Mouse (Mus musculus): Measurements from ENCODE around the gene Slc11a2.
"Not testable (repeated sequence)": the region's sequence is repeated elsewhere in the genome, so short reads cannot be mapped to it uniquely, and the experiment has no call there.

The Slc11a2 gene

GRCm38 (mm10) chr15:100433234-100433633 is 8.4 kb upstream of the Slc11a2 start:
- DNase-seq (ENCODE audit: low spot score) = no peak

- DNase-seq (ENCODE audit: low spot score) = no peak
Measured at GRCm38 (mm10) chr15:100429959-100430565, 5.2 kb upstream of the Slc11a2 start.

GRCm38 (mm10) chr15:100428296-100428905 is 3.5 kb upstream of the Slc11a2 start:
- DNase-seq (ENCODE audit: low spot score) = no peak

GRCm38 (mm10) chr15:100423916-100424315 is 956 bp downstream of the Slc11a2 start:
- no peak for DNase-seq (ENCODE audit: low spot score)

- DNase-seq (ENCODE audit: low spot score) = peak; percentile 92
Measured at GRCm38 (mm10) chr15:100422899-100423860, 1.7 kb downstream of the Slc11a2 start.

- no peak for DNase-seq (ENCODE audit: low spot score)
Measured at GRCm38 (mm10) chr15:100422476-100422875, 2.4 kb downstream of the Slc11a2 start.

- DNase-seq (ENCODE audit: low spot score) = not testable (repeated sequence)
Measured at GRCm38 (mm10) chr15:100421758-100422197, 3.1 kb downstream of the Slc11a2 start, which contains the start of gene Gm5475. Gm5475 (plus strand) TSS chr15:100422147.

GRCm38 (mm10) chr15:100421059-100421757 is 3.7 kb downstream of the Slc11a2 start:
- DNase-seq (ENCODE audit: low spot score) = no peak

- no peak for DNase-seq (ENCODE audit: low spot score)
Measured at GRCm38 (mm10) chr15:100419901-100420745, 4.7 kb downstream of the Slc11a2 start.

GRCm38 (mm10) chr15:100419311-100419710 is 5.6 kb downstream of the Slc11a2 start:
- DNase-seq (ENCODE audit: low spot score) = no peak

GRCm38 (mm10) chr15:100417854-100418450 is 6.9 kb downstream of the Slc11a2 start:
- no peak for DNase-seq (ENCODE audit: low spot score)

GRCm38 (mm10) chr15:100415684-100416083 is 9.2 kb downstream of the Slc11a2 start:
- no peak for DNase-seq (ENCODE audit: low spot score)

- DNase-seq (ENCODE audit: low spot score) = no peak
Measured at GRCm38 (mm10) chr15:100414942-100415341, 9.9 kb downstream of the Slc11a2 start.

GRCm38 (mm10) chr15:100414011-100414410 is 10.9 kb downstream of the Slc11a2 start:
- no peak for DNase-seq (ENCODE audit: low spot score)

- no peak for DNase-seq (ENCODE audit: low spot score)
Measured at GRCm38 (mm10) chr15:100413306-100413705, 11.6 kb downstream of the Slc11a2 start.

- no peak for DNase-seq (ENCODE audit: low spot score)
Measured at GRCm38 (mm10) chr15:100411731-100412130, 13.1 kb downstream of the Slc11a2 start.

- DNase-seq (ENCODE audit: low spot score) = no peak
Measured at GRCm38 (mm10) chr15:100410918-100411672, 13.8 kb downstream of the Slc11a2 start.

GRCm38 (mm10) chr15:100406088-100406487 is 18.8 kb downstream of the Slc11a2 start:
- DNase-seq (ENCODE audit: low spot score) = no peak

- no peak for DNase-seq (ENCODE audit: low spot score)
Measured at GRCm38 (mm10) chr15:100403318-100404000, 21.4 kb downstream of the Slc11a2 start.

All from ovary, postnatal 10 days (tissue).